Mouse (Mus musculus): ENCODE measurements around the gene Psme1. TPM values are rescaled to one million over a fixed set of nuclear protein-coding genes. Genes with fewer than 3 reads are reported as not detected.
A peak's percentile ranks its signal among the peaks of the same experiment; 100 is the strongest.

Psme1 gene
- polyA plus RNA-seq, 1 experiment from 2014 or later: 159 TPM

DNA sequence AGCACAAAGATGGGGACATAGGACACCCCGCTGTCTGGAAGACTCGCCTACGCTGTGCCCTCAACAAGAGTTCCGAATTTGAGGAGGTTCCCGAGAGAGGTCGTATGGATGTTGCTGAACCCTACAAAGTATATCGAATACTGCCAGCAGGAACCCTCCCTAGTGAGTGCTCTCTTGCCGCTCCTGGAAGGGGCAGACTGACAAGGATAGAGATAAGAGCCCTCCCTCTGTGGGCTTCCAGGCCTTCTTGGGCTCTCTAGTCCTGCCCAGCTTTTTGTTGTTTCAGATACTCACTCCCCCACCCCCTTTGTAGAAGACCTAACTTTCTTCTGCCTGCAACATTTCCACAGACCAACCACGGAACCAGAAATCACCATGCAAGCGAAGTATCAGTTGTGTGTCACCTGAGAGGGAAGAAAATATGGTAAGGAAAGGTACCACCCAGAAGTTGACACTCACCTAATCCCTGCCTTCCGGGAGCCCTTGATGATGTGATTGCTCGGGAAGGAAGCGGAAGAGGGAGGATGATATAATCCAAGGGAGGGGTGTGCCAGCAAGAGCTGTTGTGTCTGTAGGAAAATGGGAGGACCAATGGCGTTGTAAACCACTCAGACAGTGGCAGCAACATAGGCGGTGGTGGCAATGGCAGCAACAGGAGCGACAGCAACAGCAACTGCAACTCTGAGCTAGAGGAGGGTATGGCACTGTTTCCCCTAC, 28.0 kb downstream of the Psme1 start:
- Histone ChIP-seq H3K4me2 (no peak overlapping the region), H3K36me3 (peaks cover 39% of the 10 kb centered on the region), H3K4me1 (peaks cover 10% of the 10 kb centered on the region), H3K27me3 (replicated peaks) (no peaks in the 10 kb centered on the region), H3K9ac (no peak overlapping the region), H3K9me3 (no peaks in the 10 kb centered on the region), H3K27ac (no peak overlapping the region), H3K4me3 (replicated peaks) (no peak overlapping the region)
- WGBS: 91% methylated on average over 16 of the region's 16 CpGs
- no peak for ATAC-seq (ENCODE audit: insufficient read depth, low FRiP score, low read depth)

DNA sequence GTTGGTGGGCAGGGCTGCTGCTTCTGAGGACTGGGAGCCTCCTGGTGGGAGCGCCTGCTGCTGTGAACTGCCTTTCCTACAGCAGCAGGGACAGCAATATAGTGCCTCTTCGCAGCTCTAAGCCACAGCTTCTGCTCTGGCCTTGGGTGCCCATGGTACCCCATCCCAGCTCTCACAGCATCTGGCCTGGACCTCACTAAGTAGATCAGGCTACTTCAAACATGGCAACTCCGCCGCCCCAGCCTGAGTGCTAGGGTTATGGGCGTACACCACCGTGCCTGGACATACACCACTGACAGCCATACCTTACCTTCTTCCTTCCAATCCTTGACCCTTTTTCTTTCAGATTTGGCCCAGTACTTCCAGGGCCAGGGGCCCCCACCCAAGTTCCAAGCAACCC, 30.4 kb downstream of the Psme1 start:
- no peak for ATAC-seq (ENCODE audit: insufficient read depth, low FRiP score, low read depth)
- Histone ChIP-seq H3K36me3 (peaks cover 27% of the 10 kb centered on the region; the same call in 1 of the 2 replicates), H3K27me3 (replicated peaks) (no peaks in the 10 kb centered on the region), H3K4me3 (replicated peaks) (no peak overlapping the region), H3K9me3 (no peaks in the 10 kb centered on the region), H3K9ac (no peak overlapping the region), H3K27ac (no peak overlapping the region), H3K4me1 (peaks cover 9% of the 10 kb centered on the region), H3K4me2 (no peak overlapping the region)
- WGBS: 91% methylated on average over 6 of the region's 6 CpGs

DNA sequence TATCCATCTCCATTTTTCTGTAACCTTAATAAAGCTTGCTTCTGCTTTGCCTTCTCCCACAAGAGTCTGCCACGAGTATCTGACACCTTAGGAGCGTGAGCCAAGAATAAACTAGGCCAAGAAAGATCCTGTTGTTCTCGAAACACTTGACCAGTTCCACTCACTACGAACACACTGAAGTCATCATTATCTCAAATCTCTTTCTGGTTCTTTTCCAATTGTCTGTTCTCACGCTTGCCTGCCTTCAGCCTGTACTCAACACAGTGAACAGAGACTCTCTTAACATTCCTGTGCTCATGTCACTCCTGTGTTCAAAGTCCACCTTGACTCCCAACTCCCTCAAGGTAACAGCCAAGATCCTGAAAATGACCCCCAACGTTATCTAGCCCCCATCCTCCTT, 35.4 kb downstream of the Psme1 start:
- Histone ChIP-seq H3K27me3 (replicated peaks) (no peaks in the 10 kb centered on the region), H3K4me2 (no peak overlapping the region), H3K9ac (no peak overlapping the region), H3K36me3 (peaks cover 10% of the 10 kb centered on the region; the same call in 1 of the 2 replicates), H3K4me3 (replicated peaks) (no peak overlapping the region), H3K4me1 (peaks cover 4% of the 10 kb centered on the region; the same call in 1 of the 2 replicates), H3K9me3 (no peaks in the 10 kb centered on the region), H3K27ac (no peak overlapping the region)
- WGBS: 69% methylated on average over 6 of the region's 6 CpGs
- no peak for ATAC-seq (ENCODE audit: insufficient read depth, low FRiP score, low read depth)

DNA sequence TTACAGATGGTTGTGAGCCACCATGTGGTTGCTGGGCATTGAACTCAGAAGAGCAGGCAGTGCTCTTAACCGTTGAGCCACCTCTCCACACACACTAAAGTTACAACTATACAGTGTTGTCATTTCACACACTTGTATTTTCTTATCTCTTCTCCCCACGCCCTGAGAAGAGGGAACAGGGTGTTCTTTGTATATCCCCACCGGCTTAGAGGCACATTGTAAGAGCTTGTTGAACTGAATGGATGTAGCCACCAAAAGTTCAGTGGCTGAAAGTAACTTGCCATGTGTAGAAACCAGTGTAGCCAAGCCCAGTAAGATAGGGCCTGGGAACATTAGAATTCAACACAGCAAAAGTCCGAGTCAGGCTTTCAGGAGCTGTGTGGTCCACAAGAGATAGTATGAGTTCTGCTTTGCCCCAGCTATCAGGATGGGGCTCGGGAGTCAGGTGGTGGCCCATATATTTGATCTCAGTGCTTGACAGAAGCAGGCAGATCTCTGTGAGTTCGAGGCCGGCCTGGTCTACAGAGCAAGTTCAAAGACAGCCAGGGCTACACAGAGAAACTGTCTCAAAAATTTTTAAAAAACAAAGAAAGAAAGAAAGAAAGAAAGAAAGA, 36.7 kb downstream of the Psme1 start:
- Histone ChIP-seq H3K27ac (no peak overlapping the region), H3K4me2 (no peak overlapping the region), H3K9me3 (no peaks in the 10 kb centered on the region), H3K9ac (no peak overlapping the region), H3K4me3 (replicated peaks) (no peak overlapping the region), H3K27me3 (replicated peaks) (no peaks in the 10 kb centered on the region), H3K4me1 (peaks cover 10% of the 10 kb centered on the region), H3K36me3 (0 out of 2 replicates have a peak, but pooled peaks cover 2% of the 10 kb centered on the region)
- ATAC-seq (ENCODE audit: insufficient read depth, low FRiP score, low read depth): peak; percentile 51; the same call in 1 of the 2 replicates
- WGBS: 68% methylated on average over 7 of the region's 7 CpGs

DNA sequence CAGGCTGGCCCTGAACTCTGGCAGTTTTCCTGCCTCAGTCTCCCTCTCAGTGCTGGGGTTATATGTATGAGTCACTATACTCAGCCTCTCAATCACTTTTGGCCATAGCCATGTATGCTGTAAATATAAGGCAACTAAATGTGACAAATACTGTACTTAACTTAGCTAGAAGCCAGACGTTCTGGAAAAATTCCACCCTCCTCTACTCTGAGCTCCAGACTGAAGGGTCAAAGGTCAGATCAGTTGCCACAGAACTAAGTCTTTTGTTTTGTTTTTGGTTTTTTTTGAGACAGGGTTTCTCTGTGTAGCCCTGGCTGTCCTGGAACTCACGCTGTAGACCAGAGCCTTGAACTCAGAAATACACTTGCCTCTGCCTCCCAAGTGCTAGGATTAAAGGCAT, 38.0 kb downstream of the Psme1 start:
- 43% methylated on average over 2 of the region's 2 CpGs for WGBS
- Histone ChIP-seq H3K4me3 (replicated peaks) (no peak overlapping the region), H3K4me2 (no peak overlapping the region), H3K9me3 (no peaks in the 10 kb centered on the region), H3K27me3 (replicated peaks) (no peaks in the 10 kb centered on the region), H3K27ac (no peak overlapping the region), H3K9ac (no peak overlapping the region), H3K4me1 (peaks cover 10% of the 10 kb centered on the region), H3K36me3 (no peaks in the 10 kb centered on the region)
- ATAC-seq (ENCODE audit: insufficient read depth, low FRiP score, low read depth): no peak

DNA sequence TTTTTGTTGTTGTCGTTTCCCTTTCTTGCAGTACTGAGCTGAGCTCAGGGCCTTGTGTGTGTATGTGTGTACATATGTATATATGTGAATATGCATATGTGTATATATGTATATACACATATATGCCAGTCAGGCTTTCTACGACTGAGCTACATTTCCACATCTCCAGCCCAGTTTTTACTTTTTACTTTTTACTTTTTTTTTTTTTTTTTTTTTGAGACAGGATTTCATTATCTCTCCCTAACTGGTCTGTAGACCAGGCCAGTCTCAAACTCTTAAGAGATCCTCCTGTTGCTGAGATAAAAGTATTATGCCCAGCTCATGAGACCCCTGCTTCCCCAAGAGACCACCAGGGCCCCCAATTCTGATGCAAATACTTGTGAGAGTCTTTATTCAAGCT, 38.9 kb downstream of the Psme1 start:
- H3K36me3 ChIP-seq: no peaks in the 10 kb centered on the region
- 83% methylated on average over 2 of the region's 2 CpGs for WGBS
- H3K27ac ChIP-seq: no peak overlapping the region
- no peak overlapping the region for H3K9ac ChIP-seq
- no peak overlapping the region for H3K4me2 ChIP-seq
- ATAC-seq (ENCODE audit: insufficient read depth, low FRiP score, low read depth): no peak
- H3K9me3 ChIP-seq: no peaks in the 10 kb centered on the region
- H3K4me1 ChIP-seq: peaks cover 10% of the 10 kb centered on the region
- H3K27me3 ChIP-seq (replicated peaks): no peaks in the 10 kb centered on the region
- no peak overlapping the region for H3K4me3 ChIP-seq (replicated peaks)

DNA sequence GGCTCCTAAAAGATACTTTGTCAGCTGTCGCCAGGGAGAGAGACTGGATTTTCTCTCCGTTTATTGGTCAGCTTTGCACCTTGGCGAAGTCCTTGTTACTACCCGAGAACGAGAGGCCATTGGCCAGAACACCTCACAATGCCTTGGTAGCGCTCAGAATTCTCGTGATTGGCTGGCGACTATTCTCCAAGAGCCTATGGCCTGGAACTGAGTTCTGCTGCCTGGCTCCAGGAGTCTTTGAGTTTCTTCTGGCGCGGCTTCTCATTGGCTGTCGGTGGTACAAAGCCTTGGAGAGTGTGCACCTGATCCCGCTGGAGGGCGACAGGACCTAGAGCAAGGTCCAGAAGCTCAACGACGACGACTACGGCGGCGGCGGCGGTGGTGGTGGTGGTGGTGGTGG, 39.9 kb downstream of the Psme1 start, which contains the start of gene Rec8:
TSS of gene Rec8 (plus strand) at position 216 of the 400 bp plus-strand sequence.
- peaks cover 10% of the 10 kb centered on the region for H3K4me1 ChIP-seq
- no peaks in the 10 kb centered on the region for H3K27me3 ChIP-seq (replicated peaks)
- H3K9ac ChIP-seq: no peak within 1 kb of the TSS
- H3K9me3 ChIP-seq: no peaks in the 10 kb centered on the region
- peak within 1 kb of the TSS; percentile 50 for H3K4me2 ChIP-seq
- 10% methylated on average over 21 of the region's 21 CpGs for WGBS
- peak within 1 kb of the TSS; percentile 26 for H3K4me3 ChIP-seq (replicated peaks)
- H3K36me3 ChIP-seq: no peaks in the 10 kb centered on the region
- peak; percentile 84 for ATAC-seq (ENCODE audit: insufficient read depth, low FRiP score, low read depth)
- H3K27ac ChIP-seq: peak within 1 kb of the TSS; percentile 3; the same call in 1 of the 2 replicates

DNA sequence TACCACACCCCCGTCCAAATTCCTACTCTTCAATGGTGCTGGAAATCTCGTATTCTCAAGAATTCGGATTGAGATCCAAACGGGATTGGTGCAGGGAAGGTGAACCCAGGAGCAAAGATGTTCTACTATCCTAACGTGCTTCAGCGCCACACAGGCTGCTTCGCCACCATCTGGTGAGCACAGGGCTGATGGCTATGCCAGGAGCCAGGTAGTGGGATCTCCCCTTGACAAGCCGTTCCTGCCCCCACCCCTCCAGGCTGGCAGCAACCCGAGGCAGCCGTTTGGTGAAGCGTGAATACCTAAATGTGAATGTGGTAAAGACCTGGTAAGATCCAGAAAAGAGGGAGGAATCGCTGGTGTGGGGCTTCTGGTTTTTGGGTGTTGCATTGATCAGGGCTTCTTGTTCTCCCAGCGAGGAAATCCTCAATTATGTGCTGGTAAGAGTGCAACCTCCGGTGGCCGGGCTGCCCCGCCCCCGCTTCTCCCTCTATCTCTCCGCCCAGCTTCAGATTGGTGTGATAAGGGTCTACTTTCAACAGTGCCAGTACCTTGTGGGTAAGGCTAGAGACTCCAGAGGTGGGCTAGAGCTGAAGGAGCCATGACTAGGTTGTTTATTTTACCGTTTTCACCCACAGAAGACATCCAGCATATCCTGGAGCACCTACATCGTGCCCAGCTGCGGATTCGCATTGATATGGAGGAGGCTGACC, 40.7 kb downstream of the Psme1 start:
- Histone ChIP-seq H3K27me3 (replicated peaks) (no peaks in the 10 kb centered on the region), H3K36me3 (no peaks in the 10 kb centered on the region), H3K9me3 (no peaks in the 10 kb centered on the region), H3K4me2 (peak overlapping the region; percentile 50), H3K4me3 (replicated peaks) (peak overlapping the region; percentile 26), H3K9ac (no peak overlapping the region), H3K4me1 (peaks cover 10% of the 10 kb centered on the region), H3K27ac (no peak overlapping the region)
- 32% methylated on average over 22 of the region's 22 CpGs for WGBS
- ATAC-seq (ENCODE audit: insufficient read depth, low FRiP score, low read depth): no peak

DNA sequence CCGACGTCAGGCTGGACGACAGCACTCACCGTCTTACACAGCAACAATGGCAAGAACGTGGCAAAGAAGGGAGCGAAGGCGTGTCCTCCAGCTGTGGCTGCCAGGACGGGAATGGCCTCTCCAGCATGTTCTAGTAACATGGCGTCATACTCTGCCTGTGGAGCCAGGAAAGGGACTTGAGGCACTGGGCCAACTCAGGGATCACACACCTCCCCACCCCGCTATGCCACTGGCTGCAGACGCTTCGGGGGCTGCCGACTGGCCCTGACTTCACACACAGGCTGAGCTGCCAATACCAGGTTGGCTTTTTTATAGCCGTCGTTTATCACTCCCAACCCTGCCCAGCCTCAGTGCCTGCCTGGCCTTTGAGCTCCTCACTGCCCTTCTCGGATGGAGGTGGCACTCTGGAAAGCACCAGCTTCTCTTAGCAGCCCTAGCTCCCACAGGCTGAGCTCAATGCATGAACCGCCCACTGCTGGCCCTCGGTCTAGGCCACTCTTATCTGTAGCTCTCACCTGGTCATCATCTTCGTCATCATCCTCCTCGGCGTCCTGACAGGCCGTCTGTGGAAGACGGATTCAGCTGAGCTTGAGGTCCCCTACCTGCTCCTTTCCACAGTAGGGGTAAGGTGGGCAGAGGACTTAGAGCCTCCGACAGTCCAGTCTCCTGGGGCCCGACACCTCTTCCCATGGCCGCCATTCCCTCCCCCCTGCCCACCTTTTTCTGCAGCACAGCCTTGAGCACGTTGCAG, 50.3 kb downstream of the Psme1 start:
- Histone ChIP-seq H3K4me2 (no peak overlapping the region), H3K27me3 (replicated peaks) (no peaks in the 10 kb centered on the region), H3K9me3 (no peaks in the 10 kb centered on the region), H3K4me3 (replicated peaks) (no peak overlapping the region), H3K27ac (no peak overlapping the region), H3K9ac (no peak overlapping the region), H3K4me1 (no peaks in the 10 kb centered on the region), H3K36me3 (peaks cover 71% of the 10 kb centered on the region)
- 84% methylated on average over 27 of the region's 27 CpGs for WGBS
- ATAC-seq (ENCODE audit: insufficient read depth, low FRiP score, low read depth): no peak

DNA sequence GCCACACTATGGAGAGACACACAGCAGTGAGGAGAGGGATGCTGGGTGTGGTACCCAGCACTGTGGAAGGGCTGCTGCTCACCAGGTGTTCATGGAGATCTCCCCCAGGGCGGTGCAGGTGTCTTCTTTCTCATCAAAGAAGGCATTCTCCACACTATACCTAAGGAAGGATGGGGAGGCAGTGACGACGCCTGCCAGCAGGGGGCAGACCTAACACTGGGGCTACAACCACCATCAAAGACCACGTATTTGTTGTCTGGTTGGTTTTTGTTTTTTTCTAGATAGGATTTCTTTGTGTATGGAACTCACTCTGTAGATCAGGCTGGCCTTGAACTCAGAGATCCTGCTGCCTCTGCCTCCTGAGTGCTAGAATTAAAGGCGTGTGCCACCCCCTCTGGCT, 51.4 kb downstream of the Psme1 start:
- WGBS: 61% methylated on average over 5 of the region's 5 CpGs
- no peak for ATAC-seq (ENCODE audit: insufficient read depth, low FRiP score, low read depth)
- H3K9me3 ChIP-seq: no peaks in the 10 kb centered on the region

More for the DNA sequence above, 51.4 kb downstream of the Psme1 start:
- H3K4me2 ChIP-seq: no peak overlapping the region
- no peak overlapping the region for H3K27ac ChIP-seq
- no peak overlapping the region for H3K4me3 ChIP-seq (replicated peaks)
- H3K27me3 ChIP-seq (replicated peaks): no peaks in the 10 kb centered on the region
- H3K36me3 ChIP-seq: peaks cover 80% of the 10 kb centered on the region
- no peak overlapping the region for H3K9ac ChIP-seq
- peaks cover 4% of the 10 kb centered on the region; the same call in 1 of the 2 replicates for H3K4me1 ChIP-seq

Data from stomach, embryonic 15.5 days (tissue).